Comparison of ENCODE assay signal across 27 mouse cellular contexts in the genomic region with DNA sequence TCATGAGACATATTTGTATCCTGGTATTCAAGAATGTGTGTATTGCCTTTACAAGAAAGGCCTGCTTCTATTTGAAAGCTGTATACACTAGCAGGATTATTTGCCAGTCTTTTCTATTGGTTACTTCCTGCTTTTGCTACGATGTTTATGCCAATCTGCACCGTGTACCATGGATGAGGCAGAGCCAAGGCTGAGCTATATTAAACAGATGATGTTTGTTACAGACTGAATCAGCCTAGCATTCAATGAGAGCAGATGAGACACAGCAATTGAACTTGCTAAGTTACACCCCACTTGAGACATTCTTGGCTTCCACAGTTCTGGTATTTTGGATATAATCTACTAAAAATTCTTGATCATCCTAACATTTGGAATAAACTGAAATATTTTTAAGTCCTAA. TPM values are rescaled to one million over a fixed set of nuclear protein-coding genes. Genes with fewer than 3 reads are reported as not detected.
DNase-seq lines count a peak whose midpoint lies in the region; ATAC-seq lines count a peak whose summit lies in the region.
"Had no signal": no experiment of that assay in that cellular context is flagged by ENCODE, and none has a peak within 500 bp of the region (broad histone marks: within the 10 kb centered on the region; RNA-seq: fewer than 3 reads in every experiment).

No protein-coding gene starts in this region.

- H3K4me3 ChIP-seq in forebrain, embryonic 14.5 days (ENCODE audit: low read depth, low read length): no peak overlapping the region
- no peak overlapping the region for H3K4me3 ChIP-seq in forebrain, embryonic 12.5 days (replicated peaks)
- H3K4me3 ChIP-seq in midbrain, embryonic 11.5 days (ENCODE audit: low read depth, low read length): no peak overlapping the region
- H3K4me3 ChIP-seq in midbrain, embryonic 16.5 days (ENCODE audit: low read depth, low read length): no peak overlapping the region
- H3K4me3 ChIP-seq in liver, embryonic 11.5 days (ENCODE audit: low read depth, low read length): no peak overlapping the region
- H3K4me3 ChIP-seq: hindbrain, embryonic 15.5 days; limb, embryonic 13.5 days; liver, embryonic 13.5 days; lung, embryonic 15.5 days; midbrain, embryonic 15.5 days; myocyte; neural tube, embryonic 13.5 days had no signal

- peaks cover 16% of the 10 kb centered on the region for H3K36me3 ChIP-seq in forebrain, embryonic 14.5 days (ENCODE audit: control insufficient read depth, insufficient read depth, low read length)
- no peaks in the 10 kb centered on the region for H3K36me3 ChIP-seq in forebrain, embryonic 12.5 days (replicated peaks)
- no peaks in the 10 kb centered on the region for H3K36me3 ChIP-seq in midbrain, embryonic 11.5 days (ENCODE audit: control insufficient read depth, insufficient read depth, low read length)
- H3K36me3 ChIP-seq in midbrain, embryonic 16.5 days (ENCODE audit: control insufficient read depth, insufficient read depth, low read length): peaks cover 12% of the 10 kb centered on the region
- no peaks in the 10 kb centered on the region for H3K36me3 ChIP-seq in liver, embryonic 11.5 days (ENCODE audit: control insufficient read depth, insufficient read depth, low read length)
- H3K36me3 ChIP-seq: liver, embryonic 13.5 days; lung, embryonic 15.5 days had no signal

- ATAC-seq in forebrain, embryonic 14.5 days: peak; percentile 66; the same call in 1 of the 2 replicates
- no peak for ATAC-seq in forebrain, embryonic 12.5 days (ENCODE audit: low FRiP score)
- ATAC-seq in midbrain, embryonic 11.5 days (ENCODE audit: low FRiP score): no peak
- no peak for ATAC-seq in midbrain, embryonic 16.5 days
- no peak for ATAC-seq in liver, embryonic 11.5 days (replicated peaks; ENCODE audit: low FRiP score)
- ATAC-seq: CD4-positive, CD25-positive, alpha-beta regulatory T cell, adult 4 months; midbrain, embryonic 15.5 days had no signal

- H3K27me3 ChIP-seq in forebrain, embryonic 14.5 days (replicated peaks; ENCODE audit: control insufficient read depth, insufficient read depth, low read length): no peaks in the 10 kb centered on the region
- H3K27me3 ChIP-seq in forebrain, embryonic 12.5 days: no peaks in the 10 kb centered on the region
- H3K27me3 ChIP-seq in midbrain, embryonic 11.5 days (ENCODE audit: control insufficient read depth, insufficient read depth, low read length): no peaks in the 10 kb centered on the region
- H3K27me3 ChIP-seq in midbrain, embryonic 16.5 days (ENCODE audit: control insufficient read depth, insufficient read depth, low read depth, low read length): no peaks in the 10 kb centered on the region
- H3K27me3 ChIP-seq in liver, embryonic 11.5 days (replicated peaks; ENCODE audit: control insufficient read depth, insufficient read depth, low read length): no peaks in the 10 kb centered on the region
- H3K27me3 ChIP-seq: hindbrain, embryonic 15.5 days; limb, embryonic 13.5 days; liver, embryonic 13.5 days; lung, embryonic 15.5 days; midbrain, embryonic 15.5 days; neural tube, embryonic 13.5 days had no signal

- H3K4me1 ChIP-seq in forebrain, embryonic 14.5 days (ENCODE audit: control insufficient read depth, insufficient read depth, low read length): no peaks in the 10 kb centered on the region
- no peaks in the 10 kb centered on the region for H3K4me1 ChIP-seq in forebrain, embryonic 12.5 days
- no peaks in the 10 kb centered on the region for H3K4me1 ChIP-seq in midbrain, embryonic 11.5 days (ENCODE audit: control insufficient read depth, insufficient read depth, low read length)
- H3K4me1 ChIP-seq in midbrain, embryonic 16.5 days (ENCODE audit: control insufficient read depth, insufficient read depth, low read length): no peaks in the 10 kb centered on the region
- H3K4me1 ChIP-seq in liver, embryonic 11.5 days (replicated peaks; ENCODE audit: control insufficient read depth, insufficient read depth, low read length): no peaks in the 10 kb centered on the region
- H3K4me1 ChIP-seq: hindbrain, embryonic 15.5 days; limb, embryonic 13.5 days; liver, embryonic 13.5 days; lung, embryonic 15.5 days; midbrain, embryonic 15.5 days; neural tube, embryonic 13.5 days had no signal

- no peak overlapping the region for H3K27ac ChIP-seq in forebrain, embryonic 14.5 days (ENCODE audit: low read depth, low read length)
- H3K27ac ChIP-seq in forebrain, embryonic 12.5 days: no peak overlapping the region
- H3K27ac ChIP-seq in midbrain, embryonic 11.5 days (ENCODE audit: low read depth, low read length): no peak overlapping the region
- H3K27ac ChIP-seq in midbrain, embryonic 16.5 days (ENCODE audit: low read length): no peak overlapping the region
- H3K27ac ChIP-seq in liver, embryonic 11.5 days (ENCODE audit: low read depth, low read length): no peak overlapping the region
- H3K27ac ChIP-seq: hindbrain, embryonic 15.5 days; limb, embryonic 13.5 days; liver, embryonic 13.5 days; midbrain, embryonic 15.5 days; neural tube, embryonic 13.5 days had no signal

- no peak overlapping the region for H3K4me2 ChIP-seq in forebrain, embryonic 14.5 days (ENCODE audit: low read length)
- H3K4me2 ChIP-seq in forebrain, embryonic 12.5 days: no peak overlapping the region
- no peak overlapping the region for H3K4me2 ChIP-seq in midbrain, embryonic 11.5 days
- no peak overlapping the region for H3K4me2 ChIP-seq in midbrain, embryonic 16.5 days (ENCODE audit: low read length)
- H3K4me2 ChIP-seq in liver, embryonic 11.5 days: no peak overlapping the region
- H3K4me2 ChIP-seq: heart, embryonic 11.5 days; hindbrain, embryonic 15.5 days; limb, embryonic 13.5 days; liver, embryonic 13.5 days; lung, embryonic 15.5 days; midbrain, embryonic 15.5 days; neural tube, embryonic 13.5 days had no signal

- DNase-seq in forebrain, embryonic 14.5 days (ENCODE audit: low spot score): peak; percentile 63
- peak; percentile 56 for DNase-seq in layer of hippocampus, adult 9-11 months
- DNase-seq in layer of hippocampus, adult 11-12 months (ENCODE audit: low spot score): no peak
- DNase-seq in midbrain, embryonic 11.5 days (ENCODE audit: low spot score, missing footprints): peak; percentile 47
- peak; percentile 65 for DNase-seq in lung, postnatal 36 days
- DNase-seq in liver, embryonic 11.5 days (ENCODE audit: low spot score): no peak
- DNase-seq: adrenal gland, postnatal 14 days; cerebellum, adult 9-11 months; gastrocnemius, postnatal 14 days; heart, adult 11 months; kidney, adult 8-10 months; kidney, postnatal 14 days; liver, embryonic 13.5 days; retina, postnatal 1 day; right cerebral cortex, postnatal 4 days; thymus, adult 2 months; thymus, postnatal 4 days had no signal

- WGBS in forebrain, embryonic 14.5 days: 73% methylated on average over 2 of the region's 2 CpGs
- 88% methylated on average over 2 of the region's 2 CpGs for whole genome bisulfite sequencing in forebrain, embryonic 12.5 days
- WGBS in midbrain, embryonic 11.5 days: 88% methylated on average over 2 of the region's 2 CpGs
- WGBS in midbrain, embryonic 16.5 days: 85% methylated on average over 2 of the region's 2 CpGs
- WGBS in liver, embryonic 11.5 days: 76% methylated on average over 2 of the region's 2 CpGs

- 0 out of 2 replicates have a peak, but pooled peaks cover 2% of the 10 kb centered on the region for H3K9me3 ChIP-seq in forebrain, embryonic 14.5 days (replicated peaks; ENCODE audit: control insufficient read depth, low read length)
- H3K9me3 ChIP-seq in forebrain, embryonic 12.5 days: no peaks in the 10 kb centered on the region
- H3K9me3 ChIP-seq in midbrain, embryonic 11.5 days (ENCODE audit: control insufficient read depth, low read length): no peaks in the 10 kb centered on the region
- no peaks in the 10 kb centered on the region for H3K9me3 ChIP-seq in midbrain, embryonic 16.5 days (replicated peaks; ENCODE audit: control insufficient read depth, low read length, poor library complexity, severe bottlenecking)
- H3K9me3 ChIP-seq in liver, embryonic 11.5 days (ENCODE audit: control insufficient read depth, low read length): no peaks in the 10 kb centered on the region
- H3K9me3 ChIP-seq: hindbrain, embryonic 15.5 days; limb, embryonic 13.5 days; liver, embryonic 13.5 days; lung, embryonic 15.5 days; midbrain, embryonic 15.5 days; neural tube, embryonic 13.5 days had no signal

- H3K9ac ChIP-seq in forebrain, embryonic 14.5 days (ENCODE audit: low read length): no peak overlapping the region
- H3K9ac ChIP-seq in forebrain, embryonic 12.5 days: no peak overlapping the region
- no peak overlapping the region for H3K9ac ChIP-seq in midbrain, embryonic 11.5 days (ENCODE audit: low read length)
- H3K9ac ChIP-seq in midbrain, embryonic 16.5 days (ENCODE audit: low read depth, low read length): no peak overlapping the region
- no peak overlapping the region for H3K9ac ChIP-seq in liver, embryonic 11.5 days (ENCODE audit: low read depth, low read length)
- H3K9ac ChIP-seq: hindbrain, embryonic 15.5 days; limb, embryonic 13.5 days; liver, embryonic 13.5 days; lung, embryonic 15.5 days; midbrain, embryonic 15.5 days; neural tube, embryonic 13.5 days had no signal

RNA-seq across cellular contexts. Expression of a gene that starts 57.4 kb away (rescaled TPM):
- 37.9 and 46.7 TPM in 2 replicates for polyA plus RNA-seq in forebrain, embryonic 14.5 days (2014; fragmentation: Nextera tagmentation; extraction: Ambion mirVana)
- polyA plus RNA-seq in forebrain, embryonic 12.5 days (2016; fragmentation: Nextera tagmentation; extraction: Ambion mirVana): 56.9 and 58.2 TPM in 2 replicates
- 43.6 and 50.5 TPM in 2 replicates for polyA plus RNA-seq in midbrain, embryonic 11.5 days (2014; fragmentation: Nextera tagmentation; extraction: Ambion mirVana)
- polyA plus RNA-seq in midbrain, embryonic 16.5 days (2015; fragmentation: Nextera tagmentation; extraction: Ambion mirVana): 62.8 and 70.1 TPM in 2 replicates
- 36.5 and 39.5 TPM in 2 replicates for polyA plus RNA-seq in liver, embryonic 11.5 days (2014; fragmentation: Nextera tagmentation; extraction: Ambion mirVana)

RNA-seq across cellular contexts. Expression of a gene that starts 57.6 kb away (rescaled TPM):
- polyA plus RNA-seq in forebrain, embryonic 14.5 days (2014; fragmentation: Nextera tagmentation; extraction: Ambion mirVana): 16.2 and 16.5 TPM in 2 replicates
- polyA plus RNA-seq in forebrain, embryonic 12.5 days (2016; fragmentation: Nextera tagmentation; extraction: Ambion mirVana): 20.3 and 21.8 TPM in 2 replicates
- 14.2 and 16.2 TPM in 2 replicates for polyA plus RNA-seq in midbrain, embryonic 11.5 days (2014; fragmentation: Nextera tagmentation; extraction: Ambion mirVana)
- 13.5 and 16.8 TPM in 2 replicates for polyA plus RNA-seq in midbrain, embryonic 16.5 days (2015; fragmentation: Nextera tagmentation; extraction: Ambion mirVana)
- polyA plus RNA-seq in liver, embryonic 11.5 days (2014; fragmentation: Nextera tagmentation; extraction: Ambion mirVana): 19.6 and 21.7 TPM in 2 replicates

Comparison
In these comparisons a context has a peak if more than half of its experiments do, and no peak if none do; other contexts are left out.
1. DNase-seq: peak in forebrain, embryonic 14.5 days (single experiment), layer of hippocampus, adult 9-11 months (single experiment), midbrain, embryonic 11.5 days (single experiment) and lung, postnatal 36 days (single experiment); none in layer of hippocampus, adult 11-12 months (single experiment) and liver, embryonic 11.5 days (single experiment).